Mouse (Mus musculus): ENCODE results near the gene Rab26.
A peak's percentile ranks its signal among the peaks of the same experiment; 100 is the strongest.

The Rab26 gene

GRCm38 (mm10) chr17:24507129-24507664, 26.8 kb downstream of the Rab26 start:
- DNase-seq, result peak in 1 of 2 experiments; percentile 49

GRCm38 (mm10) chr17:24506332-24507070, 27.5 kb downstream of the Rab26 start:
- DNase-seq, result peak; percentile 65 to 74

GRCm38 (mm10) chr17:24505286-24505955, 28.6 kb downstream of the Rab26 start:
- DNase-seq, result peak; percentile 45 to 53

GRCm38 (mm10) chr17:24504085-24504484, 29.9 kb downstream of the Rab26 start:
- DNase-seq, result no peak

DNA sequence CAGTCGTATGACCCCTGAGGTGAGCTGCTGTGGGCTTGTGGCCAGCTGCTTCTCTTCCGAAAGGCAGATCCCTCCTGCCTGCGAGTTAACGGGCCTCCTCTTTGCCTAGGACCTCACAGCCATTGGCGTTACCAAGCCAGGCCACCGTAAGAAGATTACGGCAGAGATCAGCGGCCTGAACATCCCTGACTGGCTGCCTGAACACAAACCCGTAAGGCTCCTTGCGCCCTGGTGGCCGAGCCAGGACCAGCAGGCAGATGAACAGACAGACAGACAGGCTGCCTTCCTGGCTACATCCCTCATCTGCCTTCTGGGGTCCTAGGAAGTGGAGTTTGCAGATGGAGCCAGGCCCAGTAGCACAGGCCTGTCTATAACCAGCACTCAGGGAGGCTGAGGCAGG, 31.8 kb downstream of the Rab26 start:
- no peak for DNase-seq

GRCm38 (mm10) chr17:24496026-24496425, 38.0 kb downstream of the Rab26 start:
- no peak for DNase-seq

DNA sequence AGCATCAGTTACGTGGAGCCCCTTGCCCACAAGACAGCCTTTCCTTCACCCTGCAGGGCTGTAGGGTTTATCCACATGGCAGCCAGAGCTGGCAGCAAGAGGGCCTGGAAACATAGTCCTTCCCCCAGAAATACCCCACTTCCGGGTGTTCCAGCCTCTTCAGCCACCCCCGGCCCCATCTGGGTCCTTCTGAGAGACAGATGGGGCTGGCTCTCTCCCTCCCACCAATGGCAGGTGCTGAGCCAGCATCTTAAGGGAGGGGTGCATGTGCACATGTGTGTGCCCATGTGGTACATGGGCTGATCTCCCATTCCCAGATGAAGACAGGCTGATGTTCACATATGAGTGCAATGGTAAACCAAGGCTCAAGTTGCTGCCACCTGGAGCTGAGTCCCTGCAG, 38.6 kb downstream of the Rab26 start:
- DNase-seq, result peak in 1 of 2 experiments; percentile 19

DNA sequence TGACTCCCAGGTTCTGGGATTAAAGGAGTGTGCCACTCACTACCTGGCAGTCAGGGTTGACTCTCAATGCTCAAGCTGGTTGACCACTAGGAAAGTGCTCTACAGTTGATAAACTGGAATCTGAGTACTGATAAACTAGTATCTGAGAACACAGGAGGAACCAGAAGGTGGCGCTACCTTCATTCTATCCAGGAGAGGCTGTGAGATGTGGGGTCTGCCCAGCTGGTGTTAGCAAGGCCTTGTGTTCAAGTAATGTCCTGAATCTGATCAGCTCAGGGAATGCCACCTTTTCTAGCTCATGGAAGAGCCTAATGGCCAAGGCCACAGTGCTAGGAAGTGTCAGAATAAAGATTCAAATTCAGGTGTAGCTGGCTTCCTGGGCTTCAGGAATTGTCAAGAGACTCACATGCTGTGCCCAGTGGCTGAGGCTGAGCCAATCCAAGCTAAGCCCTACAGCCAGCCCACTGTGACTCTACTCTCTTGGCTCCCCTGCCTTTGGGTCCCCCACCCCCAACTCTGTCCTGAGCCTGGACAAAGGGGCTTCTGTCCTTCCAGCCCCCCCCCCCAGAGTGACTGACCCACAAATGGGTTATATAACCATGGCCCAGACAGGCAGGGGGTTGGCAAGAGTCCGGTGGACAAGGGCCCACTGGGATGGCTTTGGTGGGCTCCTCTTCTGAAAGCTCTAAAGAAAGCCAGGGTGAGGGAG, 39.2 kb downstream of the Rab26 start:
- peak; percentile 62 to 79 for DNase-seq

DNA sequence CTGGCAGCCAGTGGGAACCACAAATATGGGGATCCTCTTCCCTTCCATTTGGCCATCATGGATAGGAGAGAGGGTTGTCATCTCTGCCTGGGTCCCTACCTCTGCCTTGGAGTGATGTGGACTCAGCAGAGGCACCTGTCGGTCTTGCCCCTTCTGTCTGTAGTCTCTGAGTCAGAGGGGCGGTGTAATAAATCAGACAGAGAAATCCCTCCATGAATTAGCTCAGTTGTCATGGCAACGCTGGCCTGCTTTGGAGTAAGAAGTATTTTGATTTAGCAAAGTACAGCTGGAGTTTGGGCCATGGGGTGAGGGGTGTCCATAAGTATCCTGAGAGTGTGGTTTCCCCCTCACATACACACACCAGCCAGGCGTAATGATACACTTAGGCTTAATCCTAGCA, 43.6 kb downstream of the Rab26 start:
- peak in 1 of 2 experiments; percentile 6 for DNase-seq

- DNase-seq, result peak; percentile 29 to 41
Observed at GRCm38 (mm10) chr17:24489265-24490030, 44.6 kb downstream of the Rab26 start.

- DNase-seq, result peak; percentile 71 to 74
Observed at GRCm38 (mm10) chr17:24488662-24489264, 45.2 kb downstream of the Rab26 start.

GRCm38 (mm10) chr17:24488186-24488661, 45.8 kb downstream of the Rab26 start, which contains the start of gene Caskin1:
Gene Caskin1, plus strand, starts transcription at chr17:24488601.
- DNase-seq, result peak; percentile 81 to 83

DNA sequence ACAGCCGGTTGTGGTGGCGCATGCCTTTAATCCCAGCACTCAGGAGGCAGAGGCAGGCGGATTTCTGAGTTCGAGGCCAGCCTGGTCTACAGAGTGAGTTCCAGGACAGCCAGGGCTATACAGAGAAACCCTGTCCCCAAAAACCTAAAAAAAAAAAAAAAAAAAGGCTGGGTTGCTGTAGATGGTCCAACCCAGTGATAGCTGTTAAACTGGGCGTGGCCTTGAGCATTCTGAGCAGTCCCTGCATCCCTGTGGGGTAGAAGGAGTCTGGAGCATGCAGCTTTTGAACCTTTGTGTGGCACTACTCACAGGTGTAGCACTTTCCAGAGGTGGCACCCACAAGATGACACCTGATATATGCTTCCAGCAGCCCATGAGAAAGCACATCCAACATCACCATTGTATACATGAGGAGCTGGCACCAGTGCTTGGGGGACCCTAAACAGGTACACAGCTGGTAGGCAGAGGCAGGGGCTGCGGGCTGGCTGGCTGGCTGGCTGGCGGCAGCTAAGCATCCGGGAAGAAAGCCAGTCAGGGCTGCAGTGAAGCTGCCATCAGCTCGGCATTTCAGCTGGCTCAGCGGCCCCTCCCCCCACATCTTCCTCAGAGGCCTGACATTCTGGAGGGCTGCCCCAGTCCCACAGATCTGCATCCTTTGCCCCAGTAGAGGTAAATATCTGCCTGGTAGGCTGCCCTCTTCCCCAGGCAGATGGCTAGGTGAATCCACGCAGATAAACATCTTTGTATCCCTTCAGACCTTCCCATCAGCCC, 48.7 kb downstream of the Rab26 start:
- peak in 1 of 2 experiments; percentile 61 for DNase-seq

GRCm38 (mm10) chr17:24483495-24483894, 50.5 kb downstream of the Rab26 start:
- no peak for DNase-seq

- DNase-seq, result no peak
Observed at GRCm38 (mm10) chr17:24481027-24481815, 52.8 kb downstream of the Rab26 start.

- no peak for DNase-seq
Observed at GRCm38 (mm10) chr17:24480201-24480826, 53.7 kb downstream of the Rab26 start.

DNA sequence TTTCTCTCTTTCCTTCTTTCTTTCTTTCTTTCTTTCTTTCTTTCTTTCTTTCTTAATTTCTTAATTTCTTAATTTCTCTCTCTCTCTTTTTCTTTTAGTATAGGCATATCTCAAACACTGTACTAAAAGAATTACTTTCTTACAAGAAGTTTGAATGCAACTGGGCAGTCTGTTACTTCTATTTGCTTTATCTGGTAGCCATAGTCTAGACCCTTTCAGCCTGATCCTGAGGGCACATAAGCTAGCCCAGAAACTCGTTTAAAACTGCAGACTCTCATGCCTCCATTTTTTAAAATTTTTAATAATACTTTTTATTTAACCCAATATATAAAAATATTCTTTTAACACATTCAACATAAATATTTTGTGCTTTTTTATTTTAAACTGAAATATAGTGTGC, 54.6 kb downstream of the Rab26 start:
- DNase-seq, result no peak

DNA sequence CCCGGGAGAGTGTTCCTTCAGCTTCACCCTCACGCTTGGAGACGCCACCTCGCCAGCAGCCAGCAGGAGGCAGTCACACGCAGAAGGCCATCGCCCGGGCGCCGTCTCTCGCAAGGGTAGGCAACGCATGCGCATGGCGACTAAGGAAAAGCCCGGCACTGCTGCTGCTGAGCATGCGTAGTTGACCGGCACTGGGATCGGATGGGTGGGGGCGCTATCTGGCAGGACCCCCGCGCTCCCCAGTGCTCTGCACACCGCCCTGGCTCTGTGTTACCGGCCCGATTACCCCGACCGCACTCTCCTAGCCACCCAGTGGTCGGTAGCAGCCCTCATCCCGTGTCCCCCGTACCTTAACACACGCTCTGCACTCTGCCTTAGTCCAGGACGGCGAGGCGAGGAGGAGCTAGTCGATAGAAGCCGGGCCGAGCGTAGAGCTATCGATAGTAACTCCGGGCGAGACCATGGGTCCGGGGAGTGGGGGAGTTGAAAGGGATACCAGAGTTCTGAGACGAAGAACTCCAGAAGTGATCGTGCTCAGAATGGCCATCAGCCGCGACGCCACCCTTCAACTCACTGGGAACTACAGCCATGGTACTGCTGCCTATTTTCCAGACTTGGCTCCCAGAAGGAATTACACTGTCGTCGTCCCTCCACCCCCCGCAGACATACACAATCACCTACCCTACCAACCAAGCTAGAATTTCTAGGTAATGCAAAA, 55.2 kb downstream of the Rab26 start, which contains the start of gene Mlst8:
Mlst8 (minus strand) TSS at position 416 of the 718 bp plus-strand sequence.
- peak; percentile 99 for DNase-seq
